Mouse (Mus musculus) right cerebral cortex, postnatal 25 days (tissue): ENCODE measurements at regions not wholly inside any gene's neighbourhood (a gene's known extent, or its start where the extent isn't known, plus 50 kb on each side); places are given as distances from the start of the nearest gene placed in this dataset.
A peak's percentile ranks its signal among the peaks of the same experiment; 100 is the strongest.
"Not testable (repeated sequence)": the region's sequence is repeated elsewhere in the genome, so short reads cannot be mapped to it uniquely, and the experiment has no call there.

Experiments
- DNase-seq: peaks from one replicate; pipeline ENCODE4 v3.0.0; 2022

GRCm38 (mm10) chr1:189584831-189585230, 103.1 kb downstream of the Cenpf start:
- DNase-seq, result no peak

DNA sequence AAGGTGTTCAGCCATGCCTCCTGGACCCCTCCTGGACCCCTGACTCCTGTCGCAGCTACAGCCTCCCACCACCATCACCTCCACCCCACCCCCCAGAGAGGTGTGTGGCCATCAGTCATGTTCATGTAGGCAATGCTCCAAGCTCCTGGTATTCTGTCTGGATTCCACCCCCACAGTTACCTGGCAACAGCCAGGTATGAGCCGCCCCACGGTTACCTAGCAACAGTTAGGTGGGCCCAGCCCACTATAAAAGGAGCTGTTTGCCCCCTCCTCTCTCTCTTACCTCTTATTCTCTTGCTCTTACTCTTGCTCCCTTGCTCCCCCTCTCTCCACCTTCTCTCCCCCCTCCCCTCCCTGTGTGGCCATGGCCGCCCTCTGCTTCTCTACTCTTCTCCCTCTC, 106.5 kb downstream of the Cenpf start:
- no peak for DNase-seq

GRCm38 (mm10) chr1:189579358-189579757, 108.5 kb downstream of the Cenpf start:
- no peak for DNase-seq

- DNase-seq, result no peak
Measured at GRCm38 (mm10) chr1:189576311-189577002, 111.4 kb downstream of the Cenpf start.

- DNase-seq, result no peak
Measured at GRCm38 (mm10) chr1:189575525-189576240, 112.2 kb downstream of the Cenpf start.

DNA sequence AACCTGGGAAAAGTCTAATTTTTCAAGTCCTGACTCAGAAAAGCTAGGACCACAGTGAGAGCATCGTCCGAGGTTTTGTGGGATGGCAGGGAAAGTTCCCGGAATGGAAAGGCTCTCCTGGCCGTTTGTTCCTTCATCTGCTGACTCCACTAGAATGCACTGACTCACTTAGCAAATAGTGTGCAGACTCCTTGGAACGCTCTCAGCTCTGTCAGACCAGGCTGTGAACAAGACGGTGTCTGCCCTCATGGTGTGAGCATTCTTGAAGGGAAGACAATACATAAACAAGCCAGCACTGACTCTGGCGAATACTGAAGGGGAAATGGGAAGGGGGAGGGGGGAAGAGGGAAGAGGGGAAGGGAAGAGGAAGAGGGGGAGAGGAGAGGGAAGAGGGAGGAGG, 121.4 kb downstream of the Cenpf start:
- no peak for DNase-seq

DNA sequence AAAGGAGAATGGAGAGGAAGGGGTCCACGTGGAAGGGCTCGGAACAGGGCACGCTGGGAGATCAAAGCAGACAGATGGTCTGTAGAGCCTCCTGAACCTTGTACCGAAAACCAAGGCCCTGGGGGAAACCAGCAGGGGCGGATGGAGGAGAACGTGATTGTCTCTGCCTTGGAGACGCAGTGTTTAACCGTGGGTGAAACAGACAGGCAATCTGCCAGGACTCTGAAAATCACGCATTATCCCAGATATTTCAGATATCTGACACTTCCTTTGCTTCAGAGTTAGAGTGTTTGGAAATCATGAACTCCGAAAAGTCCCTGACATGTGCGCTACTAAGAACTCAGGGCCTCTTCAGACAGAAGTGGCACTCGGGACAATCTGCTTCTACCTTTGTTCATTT, 126.1 kb downstream of the Cenpf start:
- no peak for DNase-seq

DNA sequence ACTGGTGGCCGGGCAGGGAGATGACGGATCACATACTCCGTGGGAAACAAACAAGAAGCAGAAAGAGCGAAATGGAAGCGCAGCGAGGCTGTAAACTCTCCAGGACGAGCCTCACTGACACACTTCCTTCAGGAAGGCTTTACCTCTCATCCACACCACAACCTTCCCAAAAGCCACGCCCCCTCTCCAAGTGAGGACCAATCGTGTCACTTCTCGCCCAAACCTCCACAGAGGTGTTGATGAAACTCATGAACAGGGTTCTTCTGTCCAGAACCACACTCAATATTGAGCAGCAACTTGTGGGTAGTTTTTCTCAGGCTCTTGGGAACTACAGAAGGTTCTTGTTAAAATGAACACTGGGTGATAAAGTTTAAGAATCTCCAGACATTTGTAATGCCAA, 127.3 kb downstream of the Cenpf start:
- DNase-seq, result no peak

DNA sequence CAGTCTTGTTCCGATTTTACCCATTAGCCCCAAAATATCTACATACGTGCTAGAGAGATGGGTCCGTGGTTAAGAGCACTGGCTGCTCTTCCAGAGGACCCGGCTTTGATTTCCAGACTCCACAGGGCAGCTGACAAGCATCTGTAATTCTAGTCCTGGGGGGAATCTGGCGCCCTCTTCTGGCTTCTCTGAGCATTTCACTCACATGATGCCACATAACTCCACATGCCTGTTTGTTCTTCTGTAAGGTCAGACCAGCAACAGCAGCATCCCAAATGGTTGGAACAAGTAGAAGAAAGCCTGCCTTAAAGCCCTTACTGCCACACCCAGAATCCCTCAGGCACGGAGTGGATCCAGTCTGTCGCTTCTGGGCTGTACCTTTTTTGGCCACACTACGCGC, 137.0 kb downstream of the Cenpf start:
- no peak for DNase-seq

- no peak for DNase-seq
Measured at GRCm38 (mm10) chr1:189532834-189533233, 130.8 kb upstream of the Kcnk2 start.

GRCm38 (mm10) chr1:189526329-189526728, 124.3 kb upstream of the Kcnk2 start:
- DNase-seq, result no peak

DNA sequence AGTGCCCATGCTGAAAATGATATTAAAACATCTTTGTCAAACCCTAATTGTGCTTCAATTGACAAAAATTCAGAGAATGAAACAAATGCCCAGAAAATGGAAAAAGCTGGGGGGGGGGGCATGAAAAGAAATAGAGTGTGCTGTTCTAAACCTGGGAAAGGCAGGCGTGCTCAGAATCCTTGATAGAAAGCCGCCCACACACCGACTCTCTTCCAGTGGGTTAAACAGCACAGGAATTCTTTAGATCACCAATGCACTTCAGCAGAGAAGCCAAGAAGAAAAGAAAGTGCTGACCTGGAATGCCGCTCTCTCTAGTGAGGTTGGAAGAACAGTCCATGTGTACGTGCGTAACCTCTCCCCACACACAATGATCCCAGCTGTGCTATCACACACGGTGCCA, 113.4 kb upstream of the Kcnk2 start:
- DNase-seq, result no peak

GRCm38 (mm10) chr1:189513358-189513757, 111.3 kb upstream of the Kcnk2 start:
- no peak for DNase-seq

GRCm38 (mm10) chr1:189507301-189507700, 105.2 kb upstream of the Kcnk2 start:
- DNase-seq, result not testable (repeated sequence)

GRCm38 (mm10) chr1:189499703-189500102, 97.6 kb upstream of the Kcnk2 start:
- no peak for DNase-seq

DNA sequence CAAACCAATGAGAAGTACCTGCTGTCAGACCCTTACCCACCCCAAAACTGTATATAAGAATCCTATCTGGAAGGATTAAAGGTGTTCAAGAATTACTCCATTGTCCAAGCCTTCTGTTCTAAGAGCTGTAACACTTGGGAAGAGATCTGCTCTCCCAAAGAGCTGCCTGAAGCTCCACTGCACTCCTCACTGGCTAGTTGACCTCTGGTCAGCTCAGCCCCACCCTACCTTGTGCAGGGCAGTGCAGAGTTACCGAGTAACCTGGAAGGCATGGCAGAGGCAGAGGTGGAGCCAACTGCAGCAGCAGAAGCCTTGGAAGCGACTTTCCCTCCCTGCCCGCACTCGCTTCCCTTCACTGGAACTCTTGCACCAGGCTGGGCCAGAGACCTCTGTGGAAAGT, 97.1 kb upstream of the Kcnk2 start:
- no peak for DNase-seq

DNA sequence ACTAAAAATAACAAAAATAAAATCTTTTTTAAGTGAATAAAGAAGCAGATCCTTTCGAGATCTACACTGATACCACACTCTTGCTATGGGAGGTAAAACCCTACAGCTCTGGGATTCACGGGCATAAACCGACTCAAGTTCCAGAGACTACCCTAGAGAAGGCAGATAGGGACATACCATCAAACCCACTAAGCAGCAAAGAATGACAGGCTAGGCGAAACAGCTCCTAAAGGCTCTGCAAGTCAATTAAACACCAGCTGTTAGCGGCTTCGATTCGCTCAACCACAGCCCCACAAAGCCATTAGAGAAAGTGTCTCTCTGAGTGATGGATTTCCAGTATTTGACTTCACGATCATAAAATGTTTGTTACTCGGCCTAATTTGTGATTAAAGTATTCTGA, 95.0 kb upstream of the Kcnk2 start:
- no peak for DNase-seq

DNA sequence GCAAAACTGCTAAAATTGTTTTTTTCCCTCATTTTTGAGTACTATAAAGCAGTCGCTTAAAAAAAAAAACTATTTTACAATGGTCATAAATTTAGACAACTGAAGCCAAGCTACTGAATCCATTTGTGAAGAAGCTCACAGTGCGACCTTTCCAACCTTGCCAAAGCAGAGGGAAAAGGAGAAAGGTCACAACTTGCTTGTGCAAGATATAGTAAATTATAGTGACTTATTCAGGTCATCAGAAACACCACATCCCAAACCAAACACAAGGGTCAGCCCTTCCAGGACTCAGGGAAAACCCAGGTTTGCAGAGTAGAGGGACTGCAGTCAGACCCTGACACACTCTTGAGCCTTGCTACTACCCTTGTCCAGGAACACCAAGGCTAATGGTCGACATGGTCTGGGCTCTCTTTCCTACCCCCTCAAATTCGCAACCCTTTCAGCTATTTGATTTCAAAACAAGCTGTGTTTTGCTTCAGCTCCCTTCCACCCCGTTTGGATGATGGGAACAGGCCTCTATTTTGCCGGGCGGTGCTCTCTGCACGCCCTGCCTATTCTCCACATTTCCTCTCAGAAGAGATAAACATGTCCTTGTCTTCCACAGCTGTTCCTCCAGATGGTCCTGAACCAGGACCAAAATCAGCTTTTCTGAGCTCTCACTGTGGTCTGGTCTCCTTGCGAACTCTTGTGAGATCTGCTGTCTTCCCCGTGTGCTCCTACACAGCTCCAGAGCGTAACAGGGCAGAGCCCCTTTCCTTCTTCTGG, 93.5 kb upstream of the Kcnk2 start:
- peak; percentile 34 for DNase-seq

DNA sequence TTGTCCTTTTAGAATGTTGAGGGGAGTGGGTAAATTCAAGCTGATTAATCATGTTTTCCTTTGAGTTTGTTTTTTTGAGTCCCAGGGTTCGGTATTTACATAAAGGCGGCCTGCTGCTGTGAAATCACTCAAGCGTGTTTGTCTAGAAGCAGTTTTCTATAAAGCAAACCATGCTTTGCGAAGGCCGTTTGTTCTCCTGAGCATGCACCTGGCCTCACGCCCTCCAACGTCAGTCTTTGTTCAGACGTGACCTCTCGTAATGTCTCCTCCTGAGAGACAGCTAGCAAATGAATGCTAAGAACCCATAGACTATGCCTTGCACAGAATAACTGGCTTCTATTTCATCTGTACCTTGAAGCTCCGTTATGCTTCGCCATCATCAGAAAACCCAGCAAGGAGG, 92.8 kb upstream of the Kcnk2 start:
- DNase-seq, result no peak

DNA sequence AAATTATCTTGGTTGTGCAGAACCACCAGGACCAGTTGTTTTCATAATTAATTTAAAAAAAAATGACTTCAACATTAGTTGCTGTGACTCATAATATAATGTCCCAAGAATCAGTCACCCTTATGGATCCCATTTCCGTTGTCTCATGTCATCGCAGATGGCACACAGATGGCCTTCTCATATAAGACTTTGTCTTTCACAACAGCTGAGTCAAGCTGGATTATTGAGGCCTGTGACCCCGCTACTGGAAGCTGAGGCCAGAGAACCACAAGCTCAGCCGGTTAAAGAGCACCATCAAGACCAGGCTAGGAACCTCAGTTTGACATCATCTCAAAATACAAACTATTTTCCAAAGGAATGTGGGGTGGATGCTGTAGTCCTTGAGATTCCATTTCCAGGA, 83.3 kb upstream of the Kcnk2 start:
- DNase-seq, result no peak

- DNase-seq, result no peak
Measured at GRCm38 (mm10) chr1:189483331-189483730, 81.3 kb upstream of the Kcnk2 start.

GRCm38 (mm10) chr1:189478051-189478450, 76.0 kb upstream of the Kcnk2 start:
- no peak for DNase-seq

GRCm38 (mm10) chr1:189476796-189477195, 74.7 kb upstream of the Kcnk2 start:
- DNase-seq, result no peak

DNA sequence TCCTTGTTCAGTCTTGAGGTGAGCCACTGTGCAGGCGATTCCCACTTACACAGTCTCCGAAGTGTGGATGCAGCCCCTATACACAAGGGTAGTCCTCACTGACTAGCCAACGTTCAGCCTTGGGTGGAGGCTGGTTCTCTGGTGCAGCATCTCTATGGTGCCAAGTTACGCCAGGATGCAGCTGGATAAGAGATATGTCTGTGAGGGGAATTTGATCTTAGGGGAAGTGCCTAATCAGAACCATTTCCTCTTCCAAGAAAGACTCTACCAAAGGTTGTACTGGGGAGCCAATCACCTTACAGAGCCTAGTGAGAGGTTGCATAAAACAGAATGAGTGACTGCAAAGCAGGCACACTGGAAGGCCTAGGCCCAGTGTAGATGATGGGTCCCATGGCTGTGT, 71.0 kb upstream of the Kcnk2 start:
- no peak for DNase-seq
